Mouse (Mus musculus) embryonic fibroblast, embryonic 13.5 days (primary cell): ENCODE data around the gene Fzr1.

Experiments
- CTCF ChIP-seq: IDR thresholded peaks from 2 replicates; pipeline ENCODE4 v1.5.1; 2011; ENCODE audit warnings: mild to moderate bottlenecking, control low read depth, low read length, moderate library complexity, borderline replicate concordance; ENCODE audit not compliant: insufficient read depth
- POLR2A ChIP-seq: IDR thresholded peaks from 2 replicates; pipeline ENCODE4 v1.6.1; 2011; ENCODE audit warnings: low read depth, mild to moderate bottlenecking, control low read depth, low read length, moderate library complexity

GRCm38 (mm10) chr10:81426897-81427296 lies 48.6 kb upstream of the Fzr1 start:
- TF ChIP-seq CTCF (no peak), POLR2A (peak; percentile 67)
